Mouse (Mus musculus) heart, embryonic 10.5 days (tissue): ENCODE measurements around the gene Sgpp2. TPM values are rescaled to one million over a fixed set of nuclear protein-coding genes. Genes with fewer than 3 reads are reported as not detected.

Experiments used
- DNase-seq: peaks from one replicate; pipeline ENCODE4 v3.0.0-alpha.2; 2017; ENCODE audit warnings: low spot score
- H3K27ac ChIP-seq: fragments of 300-500 bp; sonication (generic); 2 replicates; pipeline ENCODE4 v1.5.1; 2016; ENCODE audit warnings: mild to moderate bottlenecking
- H3K27me3 ChIP-seq: fragments of 300-500 bp; sonication (generic); 2 replicates; pipeline ENCODE4 v1.6.1; 2016; ENCODE audit warnings: mild to moderate bottlenecking; ENCODE audit not compliant: poor library complexity, insufficient read depth, severe bottlenecking
- H3K36me3 ChIP-seq: fragments of 300-500 bp; sonication (generic); 2 replicates; pipeline ENCODE4 v1.6.1; 2016; ENCODE audit warnings: mild to moderate bottlenecking, moderate library complexity
- H3K4me1 ChIP-seq: fragments of 300-500 bp; sonication (generic); 2 replicates; pipeline ENCODE4 v1.6.1; 2016; ENCODE audit warnings: mild to moderate bottlenecking
- H3K4me3 ChIP-seq: fragments of 300-500 bp; sonication (generic); 2 replicates; pipeline ENCODE4 v1.5.1; 2016; ENCODE audit warnings: mild to moderate bottlenecking, moderate library complexity
- H3K9me3 ChIP-seq: fragments of 300-500 bp; sonication (generic); 2 replicates; pipeline ENCODE4 v1.6.1; 2016; ENCODE audit warnings: mild to moderate bottlenecking, moderate library complexity
- WGBS: fragments of 180-500 bp; shearing (Covaris S2); methylation state at CpG from one replicate; pipeline ENCODE4 v1.1.7; 2016; 5-methylcytosine and 5-hydroxymethylcytosine counted together
- polyA plus RNA-seq: library from polyadenylated mRNA; unstranded; fragments of >200 nt; fragmentation: Nextera tagmentation; extraction: Ambion mirVana; gene quantifications from 2 replicates; pipeline ENCODE4 v1.2.1, GENCODE M21; 2016

Sgpp2 gene
- polyA plus RNA-seq, 1 experiment from 2014 or later = 0.65 TPM

GRCm38 (mm10) chr1:78446232-78446631 lies 136.1 kb downstream of the Sgpp2 start:
- 86% methylated on average over 8 of the region's 8 CpGs for WGBS
- no peaks in the 10 kb centered on the region; the same call in 1 of the 2 replicates for H3K4me1 ChIP-seq
- no peak overlapping the region for H3K27ac ChIP-seq
- peaks cover 57% of the 10 kb centered on the region for H3K36me3 ChIP-seq
- H3K9me3 ChIP-seq = no peaks in the 10 kb centered on the region
- DNase-seq = no peak
- no peak overlapping the region for H3K4me3 ChIP-seq
- no peaks in the 10 kb centered on the region for H3K27me3 ChIP-seq

- peaks cover 57% of the 10 kb centered on the region for H3K36me3 ChIP-seq
- WGBS = 95% methylated on average over 6 of the region's 6 CpGs
- peak; percentile 64 for DNase-seq
These were observed 136.6 kb downstream of the Sgpp2 start for GRCm38 (mm10) chr1:78446742-78447141.

DNA sequence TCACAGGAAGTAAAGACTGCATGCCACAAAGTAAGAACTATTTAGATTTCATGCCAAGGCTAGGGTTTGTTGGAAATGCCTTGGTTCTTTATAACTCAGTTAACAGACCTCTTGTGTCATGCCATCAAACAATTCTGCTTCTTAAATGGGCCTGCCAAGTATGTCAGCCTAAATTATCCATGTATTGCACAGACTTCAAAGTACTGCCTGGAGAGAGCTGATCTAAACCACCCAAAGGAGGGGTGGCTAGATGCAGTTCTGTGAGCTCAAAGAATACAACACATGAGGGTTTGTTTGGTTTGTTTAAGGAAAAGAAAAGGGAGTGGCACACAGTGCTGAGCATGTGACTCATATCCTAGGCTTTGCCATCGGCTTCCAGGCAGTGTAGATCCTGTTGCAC lies 137.9 kb downstream of the Sgpp2 start:
- no peaks in the 10 kb centered on the region for H3K9me3 ChIP-seq
- H3K4me3 ChIP-seq = no peak overlapping the region
- no peaks in the 10 kb centered on the region for H3K4me1 ChIP-seq
- no peak overlapping the region for H3K27ac ChIP-seq
- WGBS = 70% methylated on average over 1 of the region's 1 CpGs
- peaks cover 58% of the 10 kb centered on the region for H3K36me3 ChIP-seq
- H3K27me3 ChIP-seq = no peaks in the 10 kb centered on the region
- no peak for DNase-seq

More at GRCm38 (mm10) chr1:78446742-78447141, 136.6 kb downstream of the Sgpp2 start:
- H3K4me1 ChIP-seq = no peaks in the 10 kb centered on the region; the same call in 1 of the 2 replicates
- no peaks in the 10 kb centered on the region for H3K27me3 ChIP-seq
- H3K9me3 ChIP-seq = no peaks in the 10 kb centered on the region
- no peak overlapping the region for H3K27ac ChIP-seq
- no peak overlapping the region for H3K4me3 ChIP-seq

GRCm38 (mm10) chr1:78451070-78451854 lies 141.1 kb downstream of the Sgpp2 start:
- DNase-seq = peak; percentile 39
- no peaks in the 10 kb centered on the region for H3K4me1 ChIP-seq
- peaks cover 55% of the 10 kb centered on the region for H3K36me3 ChIP-seq
- no peaks in the 10 kb centered on the region for H3K9me3 ChIP-seq
- no peaks in the 10 kb centered on the region for H3K27me3 ChIP-seq
- 79% methylated on average over 12 of the region's 12 CpGs for WGBS
- H3K27ac ChIP-seq = no peak overlapping the region
- H3K4me3 ChIP-seq = no peak overlapping the region

DNA sequence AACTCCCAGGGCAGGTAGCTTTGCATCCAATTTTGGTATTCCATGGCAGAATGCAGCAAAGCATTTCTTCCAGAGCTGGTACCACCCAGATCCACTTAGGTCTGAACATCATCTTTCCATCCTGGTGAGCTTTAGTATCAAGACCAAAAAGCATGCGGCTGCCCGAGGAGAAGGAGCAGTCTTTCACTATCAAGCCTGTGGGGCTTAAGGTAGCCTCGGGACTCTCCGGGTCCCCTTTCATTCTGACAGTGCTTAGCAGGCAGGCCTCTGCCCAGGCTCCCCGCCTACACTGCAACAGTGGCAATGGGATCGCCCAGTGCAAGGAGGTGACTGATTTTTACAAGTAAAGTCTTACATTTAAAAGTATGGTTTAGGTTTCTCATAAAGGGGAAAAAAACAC lies 142.4 kb downstream of the Sgpp2 start:
- Histone ChIP-seq H3K4me3 (no peak overlapping the region), H3K9me3 (no peaks in the 10 kb centered on the region), H3K27me3 (no peaks in the 10 kb centered on the region), H3K36me3 (peaks cover 55% of the 10 kb centered on the region), H3K4me1 (no peaks in the 10 kb centered on the region), H3K27ac (no peak overlapping the region)
- no peak for DNase-seq
- WGBS = 87% methylated on average over 6 of the region's 6 CpGs

GRCm38 (mm10) chr1:78453886-78454285 lies 143.7 kb downstream of the Sgpp2 start:
- Histone ChIP-seq H3K36me3 (peaks cover 57% of the 10 kb centered on the region), H3K4me3 (no peak overlapping the region), H3K27me3 (no peaks in the 10 kb centered on the region), H3K27ac (no peak overlapping the region), H3K4me1 (no peaks in the 10 kb centered on the region), H3K9me3 (no peaks in the 10 kb centered on the region)
- DNase-seq = no peak
- 94% methylated on average over 8 of the region's 8 CpGs for WGBS

GRCm38 (mm10) chr1:78454659-78455058 lies 144.5 kb downstream of the Sgpp2 start:
- Histone ChIP-seq H3K36me3 (peaks cover 62% of the 10 kb centered on the region), H3K27ac (no peak overlapping the region), H3K9me3 (no peaks in the 10 kb centered on the region), H3K4me3 (no peak overlapping the region), H3K4me1 (no peaks in the 10 kb centered on the region), H3K27me3 (no peaks in the 10 kb centered on the region)
- WGBS = 46% methylated on average over 7 of the region's 7 CpGs
- DNase-seq = no peak

Other genes with a start within 250 kb of the Sgpp2 start
- 0.28 and 1.9 TPM in 2 replicates for gene Pax3, start 113.2 kb upstream of the Sgpp2 start, polyA plus RNA-seq
- gene Farsb, start 178.6 kb downstream of the Sgpp2 start, polyA plus RNA-seq = 122 and 133 TPM in 2 replicates
- gene Mogat1, start 200.6 kb downstream of the Sgpp2 start, polyA plus RNA-seq = 0.22 TPM in 1 of 2 replicates, not detected in the other
- 0.05 and 0.15 TPM in 2 replicates for gene BC035947, start 201.8 kb downstream of the Sgpp2 start, polyA plus RNA-seq